Mouse (Mus musculus) hindbrain, embryonic 11.5 days (tissue): ENCODE measurements at regions not wholly inside any gene's neighbourhood (a gene's known extent, or its start where the extent isn't known, plus 50 kb on each side); places are given as distances from the start of the nearest gene placed in this dataset.

Experiments
- ATAC-seq: fragments of 200-750 bp; cut with Nextera tagmentation; 2 replicates; pipeline ENCODE4 v1.8.0; 2017; ENCODE audit warnings: mild to moderate bottlenecking, moderate TSS enrichment, moderate library complexity; ENCODE audit not compliant: low FRiP score
- DNase-seq: peaks from one replicate; pipeline ENCODE4 v3.0.0-alpha.2; 2015; ENCODE audit warnings: low spot score
- H3K27ac ChIP-seq: fragments of 300-500 bp; sonication (generic); 2 replicates; pipeline ENCODE4 v1.5.1; 2014; ENCODE audit warnings: mild to moderate bottlenecking, low read depth, low read length
- H3K27me3 ChIP-seq: fragments of 300-500 bp; sonication (generic); 2 replicates; pipeline ENCODE4 v1.6.1; 2014; ENCODE audit warnings: mild to moderate bottlenecking, low read length, moderate library complexity, mixed read lengths; ENCODE audit not compliant: control insufficient read depth, insufficient read depth
- H3K36me3 ChIP-seq: fragments of 300-500 bp; sonication (generic); 2 replicates; pipeline ENCODE4 v1.6.1; 2014; ENCODE audit warnings: mild to moderate bottlenecking, low read length, moderate library complexity, mixed read lengths; ENCODE audit not compliant: control insufficient read depth, insufficient read depth
- H3K4me1 ChIP-seq: fragments of 300-500 bp; sonication (generic); replicated peaks from 2 replicates; pipeline ENCODE4 v1.6.1; 2014; ENCODE audit warnings: low read length, mixed read lengths; ENCODE audit not compliant: control insufficient read depth, insufficient read depth
- H3K4me2 ChIP-seq: fragments of 300-500 bp; sonication (generic); replicated peaks from 2 replicates; pipeline ENCODE4 v1.6.1; 2014; ENCODE audit warnings: mild to moderate bottlenecking, low read depth, low read length
- H3K4me3 ChIP-seq: fragments of 300-500 bp; sonication (generic); 2 replicates; pipeline ENCODE4 v1.5.1; 2014; ENCODE audit warnings: low read depth, low read length
- H3K9ac ChIP-seq: fragments of 300-500 bp; sonication (generic); 2 replicates; pipeline ENCODE4 v1.6.1; 2014; ENCODE audit warnings: low read depth, low read length
- H3K9me3 ChIP-seq: fragments of 300-500 bp; sonication (generic); 2 replicates; pipeline ENCODE4 v1.6.1; 2016; ENCODE audit warnings: low read length; ENCODE audit not compliant: control insufficient read depth
- WGBS: fragments of 180-500 bp; shearing (Covaris S2); extraction: QIAGEN DNeasy Blood & Tissue Kit; methylation state at CpG from one replicate; pipeline ENCODE4 v1.1.7; 2014; 5-methylcytosine and 5-hydroxymethylcytosine counted together

DNA sequence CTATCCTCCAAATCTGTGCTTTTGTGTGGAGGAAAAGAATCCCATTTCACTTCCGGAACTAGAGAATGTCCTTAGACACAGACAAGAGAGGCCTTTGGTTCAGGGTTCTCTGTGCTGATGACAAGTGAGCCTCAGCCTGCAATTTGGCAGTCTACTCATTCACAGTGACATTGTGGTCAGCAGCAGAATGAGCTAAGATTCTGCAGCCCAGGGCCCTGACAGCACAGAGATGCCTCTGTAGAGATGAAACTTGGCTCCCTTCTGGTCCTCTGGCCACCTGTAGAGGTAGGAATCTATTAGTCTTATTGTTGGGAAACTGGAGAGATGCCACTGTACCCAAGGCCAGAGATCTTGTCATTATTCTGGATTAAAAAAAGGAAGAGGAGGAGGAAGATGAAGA is 73.8 kb upstream of the Peli2 start:
- ATAC-seq, result no peak
- Histone ChIP-seq H3K27ac (no peak overlapping the region), H3K4me2 (no peak overlapping the region), H3K4me1 (no peaks in the 10 kb centered on the region), H3K36me3 (no peaks in the 10 kb centered on the region), H3K9me3 (no peaks in the 10 kb centered on the region), H3K9ac (no peak overlapping the region), H3K27me3 (no peaks in the 10 kb centered on the region), H3K4me3 (no peak overlapping the region)
- DNase-seq, result no peak
- 97% methylated on average over 1 of the region's 1 CpGs for WGBS

DNA sequence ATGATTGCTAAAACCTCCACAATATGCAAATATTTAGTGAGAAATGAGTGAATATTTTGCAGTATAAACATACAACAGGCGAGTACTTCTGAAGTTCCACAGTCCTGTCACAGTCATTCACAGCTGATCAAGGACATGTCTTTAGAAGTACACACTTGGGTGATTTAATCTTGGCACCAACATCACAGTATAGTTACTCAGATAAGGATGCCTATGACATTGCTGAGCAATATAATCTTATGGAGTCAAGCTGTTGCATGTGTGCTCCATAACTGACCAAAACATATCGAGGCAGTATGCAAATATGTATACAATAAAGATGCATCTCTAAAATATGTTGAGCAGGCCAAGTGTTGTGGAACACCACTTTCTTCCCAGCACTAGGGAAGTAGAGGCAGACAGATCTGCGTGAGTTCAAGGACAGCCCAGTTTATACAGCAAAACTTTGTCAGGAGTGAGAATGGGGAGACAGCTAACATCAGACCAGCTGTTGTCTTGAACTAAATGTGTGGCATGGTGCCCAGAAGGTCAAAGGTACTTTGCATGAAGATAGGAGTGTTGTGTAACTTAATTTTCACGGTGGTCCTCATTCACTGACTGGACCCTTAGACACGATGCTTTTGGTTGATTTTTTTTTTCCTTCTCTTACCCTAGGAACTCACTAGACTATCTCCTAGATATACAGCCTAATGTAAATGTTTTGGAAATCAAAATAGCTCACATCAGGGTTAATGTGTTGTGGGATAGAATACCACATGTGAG is 70.7 kb upstream of the Peli2 start:
- Histone ChIP-seq H3K4me1 (no peaks in the 10 kb centered on the region), H3K9me3 (no peaks in the 10 kb centered on the region), H3K27me3 (no peaks in the 10 kb centered on the region), H3K36me3 (no peaks in the 10 kb centered on the region), H3K4me3 (no peak overlapping the region), H3K27ac (no peak overlapping the region), H3K9ac (no peak overlapping the region), H3K4me2 (no peak overlapping the region)
- DNase-seq, result no peak
- WGBS, result 86% methylated on average over 5 of the region's 5 CpGs
- ATAC-seq, result no peak

DNA sequence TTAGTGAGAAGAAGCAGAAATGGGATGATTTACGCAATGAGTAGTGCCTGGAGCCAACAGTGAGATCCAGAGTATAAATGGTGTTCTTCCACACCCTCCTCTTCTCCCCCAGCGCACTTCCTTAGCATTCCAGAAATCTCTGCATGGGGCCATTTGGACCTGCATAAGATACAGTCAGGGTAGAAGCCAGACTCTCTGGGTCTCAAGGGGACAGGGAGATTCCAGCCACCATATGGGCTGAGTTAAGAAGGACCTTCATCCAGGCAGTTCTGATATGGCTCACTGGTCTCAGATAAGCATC is 70.2 kb upstream of the Peli2 start:
- Histone ChIP-seq H3K4me3 (no peak overlapping the region), H3K36me3 (no peaks in the 10 kb centered on the region), H3K27me3 (no peaks in the 10 kb centered on the region), H3K9ac (no peak overlapping the region), H3K9me3 (no peaks in the 10 kb centered on the region), H3K27ac (no peak overlapping the region), H3K4me1 (no peaks in the 10 kb centered on the region), H3K4me2 (no peak overlapping the region)
- 86% methylated on average over 2 of the region's 2 CpGs for WGBS
- ATAC-seq (no peak), DNase-seq (no peak)

GRCm38 (mm10) chr14:48051971-48052370 is 68.7 kb upstream of the Peli2 start:
- Histone ChIP-seq H3K27me3 (no peaks in the 10 kb centered on the region), H3K27ac (no peak overlapping the region), H3K4me3 (no peak overlapping the region), H3K9me3 (no peaks in the 10 kb centered on the region), H3K36me3 (no peaks in the 10 kb centered on the region), H3K4me2 (no peak overlapping the region), H3K9ac (no peak overlapping the region), H3K4me1 (no peaks in the 10 kb centered on the region)
- DNase-seq (no peak), ATAC-seq (no peak)
- WGBS, result 47% methylated on average over 3 of the region's 3 CpGs

- ATAC-seq (no peak), DNase-seq (no peak)
- Histone ChIP-seq H3K4me1 (no peaks in the 10 kb centered on the region), H3K9me3 (no peaks in the 10 kb centered on the region), H3K27ac (no peak overlapping the region), H3K4me2 (no peak overlapping the region), H3K36me3 (no peaks in the 10 kb centered on the region), H3K4me3 (no peak overlapping the region), H3K27me3 (no peaks in the 10 kb centered on the region), H3K9ac (no peak overlapping the region)
- 58% methylated on average over 7 of the region's 7 CpGs for WGBS
Measured at GRCm38 (mm10) chr14:48052405-48052804, 68.2 kb upstream of the Peli2 start.

GRCm38 (mm10) chr14:48053151-48053550 is 67.5 kb upstream of the Peli2 start:
- Histone ChIP-seq H3K9ac (no peak overlapping the region), H3K27me3 (no peaks in the 10 kb centered on the region), H3K36me3 (no peaks in the 10 kb centered on the region), H3K4me1 (no peaks in the 10 kb centered on the region), H3K4me3 (no peak overlapping the region), H3K27ac (no peak overlapping the region), H3K9me3 (no peaks in the 10 kb centered on the region), H3K4me2 (no peak overlapping the region)
- no peak for DNase-seq
- no peak for ATAC-seq
- 55% methylated on average over 4 of the region's 4 CpGs for WGBS

DNA sequence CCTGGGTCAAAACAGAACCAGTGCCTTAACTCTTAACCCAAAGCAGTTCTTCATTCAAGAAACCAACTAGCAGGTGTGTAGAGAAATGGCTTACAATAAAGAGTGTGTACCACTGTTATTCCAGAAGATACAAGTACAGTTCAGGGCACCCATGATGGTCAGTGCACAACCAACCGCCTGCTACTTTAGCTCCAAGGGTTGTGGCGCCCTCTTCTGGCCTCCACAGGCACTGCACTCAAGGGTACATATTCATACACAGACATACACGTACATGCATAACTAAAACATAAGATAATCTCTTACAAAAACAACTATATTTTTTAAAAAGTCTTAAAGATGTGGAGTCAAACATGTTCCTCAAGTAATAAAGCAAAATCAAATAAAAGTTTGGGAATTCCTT is 65.9 kb upstream of the Peli2 start:
- no peak overlapping the region for H3K9ac ChIP-seq

GRCm38 (mm10) chr14:48055861-48056260 is 64.8 kb upstream of the Peli2 start:
- 79% methylated on average over 2 of the region's 2 CpGs for WGBS
- no peaks in the 10 kb centered on the region for H3K9me3 ChIP-seq
- ATAC-seq (no peak), DNase-seq (no peak)
- H3K4me1 ChIP-seq, result no peaks in the 10 kb centered on the region
- no peak overlapping the region for H3K4me2 ChIP-seq
- H3K27ac ChIP-seq, result no peak overlapping the region
- H3K4me3 ChIP-seq, result no peak overlapping the region
- H3K36me3 ChIP-seq, result no peaks in the 10 kb centered on the region
- no peaks in the 10 kb centered on the region for H3K27me3 ChIP-seq
- H3K9ac ChIP-seq, result no peak overlapping the region

More for the DNA sequence above, 65.9 kb upstream of the Peli2 start:
- Histone ChIP-seq H3K4me2 (no peak overlapping the region), H3K27me3 (no peaks in the 10 kb centered on the region), H3K9me3 (no peaks in the 10 kb centered on the region), H3K27ac (no peak overlapping the region), H3K4me3 (no peak overlapping the region), H3K36me3 (no peaks in the 10 kb centered on the region), H3K4me1 (no peaks in the 10 kb centered on the region)
- WGBS, result 83% methylated on average over 3 of the region's 3 CpGs
- ATAC-seq (no peak), DNase-seq (no peak)

- Histone ChIP-seq H3K9ac (no peak overlapping the region), H3K9me3 (no peaks in the 10 kb centered on the region), H3K4me2 (no peak overlapping the region), H3K27me3 (no peaks in the 10 kb centered on the region), H3K4me3 (no peak overlapping the region), H3K36me3 (no peaks in the 10 kb centered on the region), H3K4me1 (no peaks in the 10 kb centered on the region), H3K27ac (no peak overlapping the region)
- ATAC-seq (no peak), DNase-seq (no peak)
- 90% methylated on average over 9 of the region's 9 CpGs for WGBS
Measured at GRCm38 (mm10) chr14:48058234-48058868, 62.3 kb upstream of the Peli2 start.
